Mouse (Mus musculus): Measurements from ENCODE around the gene Olfr766-ps1.
"Not testable (repeated sequence)": the region's sequence is repeated elsewhere in the genome, so short reads cannot be mapped to it uniquely, and the experiment has no call there.

Gene Olfr766-ps1

DNA sequence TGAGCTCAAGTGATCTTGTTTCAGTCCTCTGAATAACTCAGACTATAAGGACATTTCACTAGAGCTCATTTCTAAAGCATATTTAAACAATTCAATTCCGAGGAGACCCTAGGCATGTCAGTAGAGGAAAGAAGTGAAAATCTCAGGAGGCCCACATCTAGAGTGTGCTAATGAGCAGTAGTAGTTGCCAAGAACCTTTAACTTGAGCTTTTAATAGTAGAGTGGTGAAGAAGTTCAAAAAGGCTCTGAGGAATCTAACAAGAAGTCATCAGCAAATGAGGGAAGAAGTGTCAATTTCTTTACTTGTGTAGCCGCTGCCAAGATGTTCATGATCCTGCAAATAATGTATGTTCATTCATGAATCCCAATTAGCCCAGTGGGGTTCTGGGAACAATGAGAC, at the start of gene Olfr766-ps1:
Olfr766-ps1 (minus strand) TSS at position 101 of the 400 bp plus-strand sequence.
- no peak for DNase-seq (ENCODE audit: low spot score in 2 of 2)

GRCm38 (mm10) chr10:129117761-129118160, 49.0 kb upstream of the Olfr766-ps1 start, which contains the start of gene Olfr769:
Gene Olfr769 (minus strand): TSS chr10:129117861.
- DNase-seq (ENCODE audit: low spot score in 2 of 2) = no peak

DNA sequence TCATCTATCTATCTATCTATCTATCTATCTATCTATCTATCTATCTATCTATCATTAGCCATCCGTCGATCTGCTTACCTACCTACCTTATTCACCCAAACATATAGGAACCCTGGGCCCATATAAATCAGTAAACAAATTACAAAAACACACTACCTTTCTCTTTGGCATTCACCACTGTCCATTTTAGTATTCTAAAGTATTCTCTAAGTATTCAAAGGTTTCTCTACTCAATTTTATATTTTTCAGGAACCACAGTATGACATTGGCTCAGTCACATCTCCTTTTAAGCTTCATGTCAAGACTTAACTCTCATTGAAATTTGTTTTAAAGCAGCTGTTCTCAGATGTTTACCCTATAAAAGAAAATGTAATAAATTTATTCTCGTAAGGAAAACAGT, 46.4 kb upstream of the Olfr766-ps1 start:
- no peak for DNase-seq (ENCODE audit: low spot score in 2 of 2)

DNA sequence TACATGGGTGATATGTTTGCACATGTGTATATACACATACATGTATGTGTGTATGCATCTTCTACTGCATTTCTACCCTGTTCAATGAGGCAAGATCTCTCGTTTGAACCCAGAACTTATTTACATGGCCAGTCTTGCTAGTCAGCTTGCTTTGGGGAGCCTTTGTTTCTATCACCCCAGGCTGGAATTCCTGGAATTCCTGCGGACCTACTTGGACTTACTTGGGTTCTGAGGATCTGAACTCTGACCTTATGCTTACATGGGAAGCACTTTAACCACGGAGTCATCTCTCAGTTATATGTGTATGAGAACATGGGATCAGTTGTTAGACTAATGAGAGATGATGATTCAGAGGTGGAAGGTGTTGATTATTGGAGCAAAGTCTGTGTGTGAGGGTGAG, 32.5 kb upstream of the Olfr766-ps1 start:
- no peak for DNase-seq (ENCODE audit: low spot score in 2 of 2)

- DNase-seq (ENCODE audit: low spot score in 2 of 2) = no peak
These were observed 30.5 kb upstream of the Olfr766-ps1 start, which contains the start of gene Olfr768 for GRCm38 (mm10) chr10:129099275-129099674. Gene Olfr768 (minus strand): TSS chr10:129099375.

DNA sequence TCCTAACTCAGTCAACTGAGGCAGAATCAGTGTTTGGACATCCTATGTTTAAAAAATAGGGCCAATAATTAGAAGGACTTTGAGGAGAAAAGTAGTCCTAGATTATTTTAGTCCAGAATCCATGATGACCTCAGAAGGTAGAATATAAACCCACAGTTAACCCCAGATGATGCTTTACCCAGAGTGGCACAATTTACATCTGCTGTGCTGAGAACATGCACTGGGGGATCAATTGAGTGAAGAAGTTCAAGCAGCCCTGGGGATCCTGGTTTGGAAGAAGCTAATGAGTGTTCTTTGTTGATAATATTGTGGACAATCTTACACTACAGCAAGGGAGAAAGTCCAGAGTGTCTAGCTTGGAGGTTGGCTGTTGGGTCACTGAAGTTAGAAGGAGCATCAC, 14.0 kb upstream of the Olfr766-ps1 start, which contains the start of gene Olfr767:
Olfr767 (minus strand) TSS at position 101 of the 400 bp plus-strand sequence.
- not testable (repeated sequence) for DNase-seq (ENCODE audit: low spot score in 2 of 2)

GRCm38 (mm10) chr10:129049898-129050297, 18.9 kb downstream of the Olfr766-ps1 start, which contains the start of gene Olfr765:
Gene Olfr765 (minus strand): TSS chr10:129049998.
- not testable (repeated sequence) for DNase-seq (ENCODE audit: low spot score in 2 of 2)

DNA sequence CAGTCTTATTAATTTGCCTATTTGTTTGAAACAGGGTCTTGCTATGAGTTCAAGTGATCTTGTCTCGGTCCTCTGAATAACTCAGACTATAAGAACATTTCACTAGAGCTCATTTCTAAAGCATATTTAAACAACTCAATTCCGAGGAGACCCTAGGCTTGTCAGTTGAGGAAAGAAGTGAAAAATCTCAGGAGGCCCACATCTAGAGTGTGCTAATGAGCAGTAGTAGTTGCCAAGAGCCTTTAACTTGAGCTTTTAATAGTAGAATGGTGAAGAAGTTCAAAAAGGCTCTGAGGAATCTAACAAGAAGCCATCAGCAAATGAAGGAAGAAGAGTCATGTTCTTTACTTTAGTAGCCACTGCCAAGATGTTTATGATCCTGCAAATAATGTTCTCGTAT, 29.0 kb downstream of the Olfr766-ps1 start, which contains the start of gene Olfr764-ps1:
Olfr764-ps1 (minus strand) TSS at position 101 of the 400 bp plus-strand sequence.
- no peak for DNase-seq (ENCODE audit: low spot score in 2 of 2)

- no peak for DNase-seq (ENCODE audit: low spot score in 2 of 2)
These were observed 40.4 kb downstream of the Olfr766-ps1 start for GRCm38 (mm10) chr10:129028343-129028742.

- no peak for DNase-seq (ENCODE audit: low spot score in 2 of 2)
These were observed 42.6 kb downstream of the Olfr766-ps1 start for GRCm38 (mm10) chr10:129026018-129026662.

DNA sequence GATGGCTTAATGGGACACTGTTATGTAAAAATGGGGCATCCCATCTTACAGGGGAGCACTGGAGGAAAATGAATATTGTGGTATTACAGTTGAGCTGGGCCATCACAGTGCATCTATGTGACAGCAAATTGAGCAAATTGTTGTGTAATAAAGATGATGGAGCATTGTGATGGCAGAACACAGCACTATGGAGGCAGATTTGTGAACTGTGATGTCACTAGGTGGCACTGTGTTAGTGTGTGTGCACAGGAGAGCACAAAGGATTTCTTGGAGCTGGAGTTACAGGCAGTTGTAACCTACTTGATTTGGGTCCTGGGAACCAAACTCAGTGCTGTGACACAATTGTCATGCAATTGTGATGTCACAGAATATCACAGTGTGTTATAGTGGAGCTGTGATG, 45.5 kb downstream of the Olfr766-ps1 start:
- DNase-seq (ENCODE audit: low spot score in 2 of 2) = no peak

DNA sequence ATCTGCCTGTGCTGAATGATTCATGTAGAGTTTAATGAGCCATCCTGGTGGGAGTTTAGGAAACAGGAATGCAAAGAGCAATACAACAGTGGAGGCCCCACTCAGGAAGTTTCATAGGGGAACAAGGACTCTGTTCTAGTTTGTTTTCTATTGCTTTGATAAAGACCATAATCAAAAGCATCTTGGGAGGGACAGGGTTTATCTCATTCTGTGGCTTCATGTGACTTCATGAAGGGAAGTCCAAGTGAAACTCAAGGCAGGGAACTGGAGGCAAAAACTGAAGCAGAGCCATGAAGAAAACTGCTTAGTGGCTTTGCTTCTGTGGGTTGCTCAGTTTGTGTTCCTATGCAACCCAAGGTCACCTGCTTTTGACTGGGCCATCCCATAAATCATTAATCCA, 54.3 kb downstream of the Olfr766-ps1 start:
- no peak for DNase-seq (ENCODE audit: low spot score in 2 of 2)
